Mouse (Mus musculus): ENCODE results near the gene Rpl18. TPM values are rescaled to one million over a fixed set of nuclear protein-coding genes. Genes with fewer than 3 reads are reported as not detected.

Rpl18 gene
- polyA plus RNA-seq, 1 experiment from 2014 or later = 579 TPM

DNA sequence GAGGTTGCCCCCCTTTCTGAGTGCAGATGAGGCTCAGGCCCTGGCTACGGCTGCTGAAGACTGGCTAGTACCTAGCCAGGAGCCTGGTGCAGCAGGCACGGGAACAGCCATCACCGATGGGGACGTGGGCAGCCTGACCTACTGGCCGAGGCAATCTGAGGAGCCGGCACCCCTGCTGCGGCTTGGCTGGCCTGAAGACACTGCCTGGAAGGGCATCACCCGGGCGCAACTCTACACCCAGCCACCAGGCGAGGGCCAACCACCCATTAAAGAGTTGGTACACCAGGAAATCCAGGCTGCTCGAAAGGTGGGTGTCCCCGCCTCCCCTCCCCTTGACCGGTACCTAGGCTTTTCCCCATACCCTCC, 7.1 kb downstream of the Rpl18 start:
- ATAC-seq = no peak
- Histone ChIP-seq H3K9ac (replicated peaks; ENCODE audit: low read depth, low read length) (no peak overlapping the region), H3K4me2 (ENCODE audit: low read length) (no peak overlapping the region), H3K27ac (ENCODE audit: low read length) (no peak overlapping the region), H3K4me3 (replicated peaks; ENCODE audit: low read length) (no peak overlapping the region), H3K27me3 (replicated peaks; ENCODE audit: control insufficient read depth, insufficient read depth, low read length) (no peaks in the 10 kb centered on the region), H3K36me3 (ENCODE audit: control insufficient read depth, insufficient read depth) (peaks cover 27% of the 10 kb centered on the region), H3K9me3 (ENCODE audit: control insufficient read depth, low read length) (no peaks in the 10 kb centered on the region), H3K4me1 (replicated peaks; ENCODE audit: control insufficient read depth, insufficient read depth, low read length) (peaks cover 14% of the 10 kb centered on the region)
- WGBS = 80% methylated on average over 13 of the region's 13 CpGs

DNA sequence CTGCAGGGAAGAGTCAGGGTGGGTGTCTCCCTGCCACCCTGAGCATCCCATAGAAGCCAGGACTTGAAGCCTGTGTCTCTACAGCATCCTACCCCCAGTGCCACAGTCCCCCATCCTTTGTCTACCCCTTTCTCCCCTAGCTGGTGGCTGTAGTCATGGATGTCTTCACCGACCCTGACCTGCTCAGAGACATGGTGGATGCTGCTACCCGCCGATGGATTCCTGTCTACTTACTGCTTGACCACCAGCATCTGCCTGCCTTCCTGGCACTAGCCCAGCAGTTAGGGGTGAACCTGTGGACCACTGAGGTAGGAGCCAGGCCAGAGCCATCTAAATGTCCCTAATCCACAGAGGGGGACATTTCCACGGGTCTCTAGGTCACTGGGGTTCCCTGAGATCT, 8.0 kb downstream of the Rpl18 start:
- Histone ChIP-seq H3K9me3 (ENCODE audit: control insufficient read depth, low read length) (no peaks in the 10 kb centered on the region), H3K36me3 (ENCODE audit: control insufficient read depth, insufficient read depth) (peaks cover 27% of the 10 kb centered on the region), H3K4me3 (replicated peaks; ENCODE audit: low read length) (no peak overlapping the region), H3K27me3 (replicated peaks; ENCODE audit: control insufficient read depth, insufficient read depth, low read length) (no peaks in the 10 kb centered on the region), H3K4me2 (ENCODE audit: low read length) (no peak overlapping the region), H3K27ac (ENCODE audit: low read length) (no peak overlapping the region), H3K9ac (replicated peaks; ENCODE audit: low read depth, low read length) (no peak overlapping the region), H3K4me1 (replicated peaks; ENCODE audit: control insufficient read depth, insufficient read depth, low read length) (peaks cover 14% of the 10 kb centered on the region)
- WGBS = 85% methylated on average over 4 of the region's 4 CpGs
- no peak for ATAC-seq

- H3K9ac ChIP-seq (replicated peaks; ENCODE audit: low read depth, low read length) = no peak overlapping the region
- no peaks in the 10 kb centered on the region for H3K27me3 ChIP-seq (replicated peaks; ENCODE audit: control insufficient read depth, insufficient read depth, low read length)
- no peaks in the 10 kb centered on the region for H3K9me3 ChIP-seq (ENCODE audit: control insufficient read depth, low read length)
These were observed 8.5 kb downstream of the Rpl18 start for GRCm38 (mm10) chr7:45723781-45724180.

DNA sequence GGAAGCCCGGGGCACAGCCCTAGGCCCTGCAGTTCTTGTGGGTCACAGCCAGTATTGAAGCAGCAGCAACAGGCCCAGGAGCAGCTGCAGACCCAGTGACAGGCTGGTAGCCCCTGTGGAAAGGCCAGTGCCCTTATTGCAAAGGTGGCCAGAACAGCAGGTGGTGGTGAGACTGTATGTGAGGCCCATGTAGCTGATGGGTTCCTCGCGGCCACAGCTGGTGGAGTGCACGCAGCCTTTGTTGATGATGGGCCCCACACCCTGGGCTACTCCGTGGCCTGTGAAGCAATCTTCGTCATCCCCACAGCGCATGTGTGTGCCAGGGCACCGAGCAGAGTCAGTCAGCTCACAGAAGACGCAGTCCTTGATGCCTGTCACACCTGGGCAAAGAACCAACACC, 9.9 kb downstream of the Rpl18 start:
- Histone ChIP-seq H3K36me3 (ENCODE audit: control insufficient read depth, insufficient read depth) (peaks cover 21% of the 10 kb centered on the region), H3K4me2 (ENCODE audit: low read length) (no peak overlapping the region)
- 88% methylated on average over 9 of the region's 9 CpGs for WGBS

More at GRCm38 (mm10) chr7:45723781-45724180, 8.5 kb downstream of the Rpl18 start:
- Histone ChIP-seq H3K36me3 (ENCODE audit: control insufficient read depth, insufficient read depth) (peaks cover 27% of the 10 kb centered on the region), H3K27ac (ENCODE audit: low read length) (no peak overlapping the region), H3K4me1 (replicated peaks; ENCODE audit: control insufficient read depth, insufficient read depth, low read length) (peaks cover 11% of the 10 kb centered on the region), H3K4me2 (ENCODE audit: low read length) (no peak overlapping the region), H3K4me3 (replicated peaks; ENCODE audit: low read length) (no peak overlapping the region)
- WGBS = 90% methylated on average over 14 of the region's 14 CpGs
- ATAC-seq = no peak

GRCm38 (mm10) chr7:45725713-45726112, 10.5 kb downstream of the Rpl18 start, which contains the start of gene Spaca4:
Spaca4 (minus strand) TSS chr7:45725813.
- Histone ChIP-seq H3K27me3 (replicated peaks; ENCODE audit: control insufficient read depth, insufficient read depth, low read length) (no peaks in the 10 kb centered on the region), H3K36me3 (ENCODE audit: control insufficient read depth, insufficient read depth) (peaks cover 21% of the 10 kb centered on the region), H3K9me3 (ENCODE audit: control insufficient read depth, low read length) (no peaks in the 10 kb centered on the region), H3K4me2 (ENCODE audit: low read length) (no peak within 1 kb of the TSS), H3K4me3 (replicated peaks; ENCODE audit: low read length) (no peak within 1 kb of the TSS), H3K27ac (ENCODE audit: low read length) (no peak within 1 kb of the TSS), H3K4me1 (replicated peaks; ENCODE audit: control insufficient read depth, insufficient read depth, low read length) (no peaks in the 10 kb centered on the region), H3K9ac (replicated peaks; ENCODE audit: low read depth, low read length) (no peak within 1 kb of the TSS)
- ATAC-seq = no peak
- WGBS = 95% methylated on average over 11 of the region's 11 CpGs

More for the DNA sequence above, 9.9 kb downstream of the Rpl18 start:
- Histone ChIP-seq H3K9ac (replicated peaks; ENCODE audit: low read depth, low read length) (no peak overlapping the region), H3K27ac (ENCODE audit: low read length) (no peak overlapping the region), H3K4me1 (replicated peaks; ENCODE audit: control insufficient read depth, insufficient read depth, low read length) (no peaks in the 10 kb centered on the region), H3K4me3 (replicated peaks; ENCODE audit: low read length) (no peak overlapping the region), H3K9me3 (ENCODE audit: control insufficient read depth, low read length) (no peaks in the 10 kb centered on the region), H3K27me3 (replicated peaks; ENCODE audit: control insufficient read depth, insufficient read depth, low read length) (no peaks in the 10 kb centered on the region)
- no peak for ATAC-seq

DNA sequence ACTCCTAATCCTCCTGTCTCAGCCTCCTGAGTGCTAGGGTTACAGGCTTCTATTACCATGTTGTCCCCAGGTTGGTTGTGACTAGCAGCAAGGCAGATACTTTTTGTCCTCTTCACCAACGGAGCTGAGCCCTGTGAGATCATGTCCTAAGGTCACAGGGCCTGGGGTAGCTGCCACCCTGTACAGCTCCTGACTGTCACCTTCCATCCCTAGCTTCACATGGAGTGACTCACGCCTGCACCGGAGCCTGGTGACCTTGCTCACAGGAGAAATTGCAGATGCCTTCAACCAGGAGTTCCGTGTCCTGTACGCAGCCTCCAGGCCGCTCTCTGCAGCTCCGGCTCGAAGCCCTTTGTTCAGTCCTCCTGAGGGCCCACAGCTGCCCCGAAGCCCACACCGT, 11.2 kb downstream of the Rpl18 start:
- Histone ChIP-seq H3K27me3 (replicated peaks; ENCODE audit: control insufficient read depth, insufficient read depth, low read length) (no peaks in the 10 kb centered on the region), H3K36me3 (ENCODE audit: control insufficient read depth, insufficient read depth) (peaks cover 15% of the 10 kb centered on the region), H3K4me2 (ENCODE audit: low read length) (no peak overlapping the region), H3K9me3 (ENCODE audit: control insufficient read depth, low read length) (no peaks in the 10 kb centered on the region), H3K4me3 (replicated peaks; ENCODE audit: low read length) (no peak overlapping the region), H3K9ac (replicated peaks; ENCODE audit: low read depth, low read length) (no peak overlapping the region), H3K27ac (ENCODE audit: low read length) (no peak overlapping the region), H3K4me1 (replicated peaks; ENCODE audit: control insufficient read depth, insufficient read depth, low read length) (no peaks in the 10 kb centered on the region)
- ATAC-seq = no peak
- WGBS = 94% methylated on average over 10 of the region's 10 CpGs

- no peak for ATAC-seq
- H3K4me3 ChIP-seq (replicated peaks; ENCODE audit: low read length) = no peak overlapping the region
- no peak overlapping the region for H3K27ac ChIP-seq (ENCODE audit: low read length)
- 87% methylated on average over 3 of the region's 3 CpGs for WGBS
- H3K4me2 ChIP-seq (ENCODE audit: low read length) = no peak overlapping the region
- H3K9ac ChIP-seq (replicated peaks; ENCODE audit: low read depth, low read length) = no peak overlapping the region
- peaks cover 13% of the 10 kb centered on the region for H3K36me3 ChIP-seq (ENCODE audit: control insufficient read depth, insufficient read depth)
- H3K9me3 ChIP-seq (ENCODE audit: control insufficient read depth, low read length) = no peaks in the 10 kb centered on the region
- H3K4me1 ChIP-seq (replicated peaks; ENCODE audit: control insufficient read depth, insufficient read depth, low read length) = no peaks in the 10 kb centered on the region
- no peaks in the 10 kb centered on the region for H3K27me3 ChIP-seq (replicated peaks; ENCODE audit: control insufficient read depth, insufficient read depth, low read length)
These were observed 12.4 kb downstream of the Rpl18 start for GRCm38 (mm10) chr7:45727625-45728024.

DNA sequence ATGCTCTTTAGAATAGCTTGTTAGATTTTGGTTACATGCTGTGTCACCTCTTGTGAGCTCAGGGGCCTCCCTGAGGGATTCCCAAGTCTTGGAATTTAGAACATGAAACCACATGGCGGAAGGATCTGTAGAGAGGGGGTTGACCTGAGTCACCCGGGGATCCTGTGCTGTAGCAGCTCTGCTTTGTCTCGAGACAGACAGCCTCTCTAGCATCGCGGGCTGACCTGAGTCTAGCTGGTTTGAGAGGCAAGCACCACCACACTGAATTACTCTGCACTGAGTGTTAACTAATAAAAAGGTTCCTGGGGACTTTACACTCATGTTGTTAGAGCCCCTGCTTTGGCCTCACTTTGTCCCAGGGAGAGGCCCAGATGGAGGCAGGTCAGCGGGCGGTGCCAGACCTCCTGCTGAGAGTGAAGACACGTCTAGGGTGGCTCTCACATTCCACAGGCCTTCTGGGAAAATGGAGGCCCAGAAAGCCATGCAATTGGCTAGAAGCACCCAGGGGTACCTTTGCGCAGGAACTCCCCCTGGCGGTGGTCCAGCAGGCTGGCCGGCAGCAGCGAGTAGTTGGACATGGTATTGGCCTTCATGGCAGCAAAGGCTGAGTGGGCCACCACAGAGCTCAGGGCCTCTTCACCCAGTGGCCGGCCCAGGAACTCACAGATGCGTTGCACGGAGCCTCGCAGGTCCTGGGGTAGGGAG, 15.6 kb downstream of the Rpl18 start:
- no peaks in the 10 kb centered on the region for H3K9me3 ChIP-seq (ENCODE audit: control insufficient read depth, low read length)
- no peak overlapping the region for H3K9ac ChIP-seq (replicated peaks; ENCODE audit: low read depth, low read length)
- H3K36me3 ChIP-seq (ENCODE audit: control insufficient read depth, insufficient read depth) = no peaks in the 10 kb centered on the region
- H3K4me2 ChIP-seq (ENCODE audit: low read length) = no peak overlapping the region
- H3K27ac ChIP-seq (ENCODE audit: low read length) = no peak overlapping the region
- no peaks in the 10 kb centered on the region for H3K4me1 ChIP-seq (replicated peaks; ENCODE audit: control insufficient read depth, insufficient read depth, low read length)
- WGBS = 17% methylated on average over 16 of the region's 16 CpGs
- H3K4me3 ChIP-seq (replicated peaks; ENCODE audit: low read length) = no peak overlapping the region
- no peaks in the 10 kb centered on the region for H3K27me3 ChIP-seq (replicated peaks; ENCODE audit: control insufficient read depth, insufficient read depth, low read length)
- no peak for ATAC-seq

GRCm38 (mm10) chr7:45733477-45733876, 18.2 kb downstream of the Rpl18 start:
- 86% methylated on average over 5 of the region's 5 CpGs for WGBS
- no peaks in the 10 kb centered on the region for H3K27me3 ChIP-seq (replicated peaks; ENCODE audit: control insufficient read depth, insufficient read depth, low read length)
- H3K4me3 ChIP-seq (replicated peaks; ENCODE audit: low read length) = no peak overlapping the region
- H3K9ac ChIP-seq (replicated peaks; ENCODE audit: low read depth, low read length) = no peak overlapping the region
- H3K4me2 ChIP-seq (ENCODE audit: low read length) = no peak overlapping the region
- H3K9me3 ChIP-seq (ENCODE audit: control insufficient read depth, low read length) = no peaks in the 10 kb centered on the region
- no peak overlapping the region for H3K27ac ChIP-seq (ENCODE audit: low read length)
- ATAC-seq = no peak
- H3K4me1 ChIP-seq (replicated peaks; ENCODE audit: control insufficient read depth, insufficient read depth, low read length) = no peaks in the 10 kb centered on the region
- H3K36me3 ChIP-seq (ENCODE audit: control insufficient read depth, insufficient read depth) = no peaks in the 10 kb centered on the region
